19 mouse cellular contexts compared by ENCODE assay signal in the genomic region with DNA sequence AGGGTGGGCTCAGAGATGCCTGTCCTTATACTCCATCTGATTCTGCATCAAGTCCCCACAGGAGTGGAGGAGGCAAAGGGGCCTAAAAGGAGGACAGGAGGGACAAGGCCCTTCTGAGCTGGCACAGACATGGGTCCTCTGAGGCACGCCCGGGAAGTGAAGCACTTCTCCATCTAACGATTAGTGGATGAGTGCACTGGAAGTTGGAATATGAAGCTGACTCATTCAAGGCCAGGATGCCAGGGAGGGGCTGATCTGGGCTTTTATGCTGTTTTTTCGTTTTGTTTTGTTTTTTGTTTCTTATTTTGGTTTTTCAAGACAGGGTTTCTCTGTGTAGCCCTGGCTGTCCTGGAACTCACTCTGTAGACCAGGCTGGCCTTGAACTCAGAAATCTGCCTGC. TPM values are rescaled to one million over a fixed set of nuclear protein-coding genes. Genes with fewer than 3 reads are reported as not detected.
DNase-seq lines count a peak whose midpoint lies in the region.
"Had no signal": no experiment of that assay in that cellular context is flagged by ENCODE, and none has a peak within 500 bp of the region (broad histone marks: within the 10 kb centered on the region; RNA-seq: fewer than 3 reads in every experiment).

No protein-coding gene starts in this region.

- peak; percentile 51 for DNase-seq in adrenal gland, adult 2 months
- DNase-seq in adrenal gland, postnatal 25 days, result no peak
- peak; percentile 40 to 49 for DNase-seq in adrenal gland, postnatal 36 days
- DNase-seq in adrenal gland, postnatal 10 days, result no peak
- no peak for DNase-seq in liver
- DNase-seq: cerebellum, adult 11-12 months; cerebellum, adult 2 months; cerebellum, adult 9-10 months; cerebellum, postnatal 10 days; cerebellum, postnatal 25 days; forebrain, postnatal 0 days had no signal

RNA-seq across cellular contexts. Expression of gene Cyp2ab1, which starts 9.9 kb away (rescaled TPM):
- under 1 TPM; 0.28 to 0.37 TPM for total RNA-seq in adrenal gland, adult 2 months (2021)
- 0.42 and 0.66 TPM in 2 replicates for polyA plus RNA-seq in adrenal gland, adult 2 months (2012; rRNA removed)
- total RNA-seq in adrenal gland, postnatal 25 days (2021), result not detected in 2 replicates
- total RNA-seq in adrenal gland, postnatal 36 days (2021), result under 1 TPM; 0.23 to 0.33 TPM
- total RNA-seq in adrenal gland, postnatal 10 days (2021), result 1 to 10 TPM in 1 of 2 experiments, not detected in 1; 1.1 TPM
- total RNA-seq: forebrain, postnatal 0 days; MEL had no signal
- polyA plus RNA-seq: activated CD4-positive, CD25-positive, alpha-beta regulatory T cell, adult 4 months; cerebellum, adult 2 months; cortical plate, adult 2 months; embryonic facial prominence, embryonic 10.5 days; embryonic facial prominence, embryonic 12.5 days; forebrain, embryonic 11.5 days; forebrain, embryonic 13.5 days; forebrain, embryonic 15.5 days; forebrain, postnatal 0 days had no signal

RNA-seq across cellular contexts. Expression of gene Parl, which starts 13.1 kb away (rescaled TPM):
- total RNA-seq in adrenal gland, adult 2 months (2021), result 100 to 1,000 TPM; 116 to 121 TPM
- polyA plus RNA-seq in adrenal gland, adult 2 months (2012; rRNA removed), result 24.3 and 34.2 TPM in 2 replicates
- total RNA-seq in adrenal gland, postnatal 25 days (2021), result 87.6 and 125 TPM in 2 replicates
- total RNA-seq in adrenal gland, postnatal 36 days (2021), result 100 to 1,000 TPM; 111 to 120 TPM
- total RNA-seq in adrenal gland, postnatal 10 days (2021), result 100 to 1,000 TPM; 129 to 151 TPM

Comparison
In these comparisons a context has a peak if more than half of its experiments do, and no peak if none do; other contexts are left out.
1. DNase-seq: peak in adrenal gland, adult 2 months (single experiment) and adrenal gland, postnatal 36 days (2 of 2); none in adrenal gland, postnatal 25 days (single experiment), adrenal gland, postnatal 10 days (single experiment) and liver (single experiment).